Mouse (Mus musculus) ES-Bruce4 (cell line): ENCODE measurements around the gene Sox5.

Experiments
- CTCF ChIP-seq: IDR thresholded peaks from one replicate; pipeline ENCODE4 v1.8.1; 2011; ENCODE audit warnings: low read depth, low read length
- POLR2A ChIP-seq: IDR thresholded peaks from one replicate; pipeline ENCODE4 v1.8.1; 2011; ENCODE audit warnings: low read length; ENCODE audit not compliant: insufficient read depth

DNA sequence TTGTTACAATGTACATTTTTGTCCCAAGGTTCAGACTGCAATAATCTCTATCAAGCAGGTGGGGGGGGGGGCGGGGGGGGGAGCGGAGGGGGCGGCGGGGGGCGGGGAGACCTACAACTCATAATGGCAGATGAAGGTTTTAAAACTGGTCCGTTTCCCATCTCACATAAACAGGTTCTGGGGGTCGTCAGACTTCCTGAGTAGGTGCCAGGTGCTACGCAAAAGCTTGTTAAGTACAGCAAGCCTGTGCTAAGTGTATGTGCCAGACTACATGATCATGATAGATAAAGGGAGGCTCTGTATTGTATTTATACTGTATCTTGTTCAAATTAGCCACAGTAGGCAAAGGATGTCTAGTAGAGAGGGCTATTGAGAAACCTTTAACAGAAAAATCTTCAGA is 498.6 kb downstream of the Sox5 start:
- no peak for TF ChIP-seq CTCF
- TF ChIP-seq POLR2A: no peak
